Mouse (Mus musculus) spleen, adult 2 months (tissue): ENCODE data around the gene Clec2l.

Experiments used
- CTCF ChIP-seq: fragments of 200-500 bp; IDR thresholded peaks from 2 replicates; pipeline ENCODE4 v1.5.1; 2011; ENCODE audit warnings: mild to moderate bottlenecking, inconsistent platforms; ENCODE audit not compliant: insufficient read depth, insufficient read length, insufficient replicate concordance; ENCODE audit errors: extremely low read depth
- POLR2A ChIP-seq: fragments of 200-500 bp; IDR thresholded peaks from 2 replicates; pipeline ENCODE4 v1.6.1; 2011; ENCODE audit warnings: low read depth, low read length, inconsistent platforms

- TF ChIP-seq CTCF (no peak), POLR2A (no peak)
Measured at GRCm38 (mm10) chr6:38627081-38627480, 35.8 kb upstream of the Clec2l start.
